27 mouse cellular contexts compared by ENCODE assay signal in genomic region chr15:67495001-67495658, GRCm38 (mm10).
DNase-seq lines count a peak whose midpoint lies in the region; ATAC-seq and TF ChIP-seq lines count a peak whose summit lies in the region.
"Had no signal": no experiment of that assay in that cellular context is flagged by ENCODE, and none has a peak within 500 bp of the region (broad histone marks: within the 10 kb centered on the region; RNA-seq: fewer than 3 reads in every experiment).

No protein-coding gene starts in this region.

- no peak overlapping the region for H3K9ac ChIP-seq in forebrain, postnatal 0 days
- H3K9ac ChIP-seq: embryonic facial prominence, embryonic 12.5 days; limb, embryonic 15.5 days; liver, embryonic 14.5 days had no signal

- TF ChIP-seq CTCF in forebrain, postnatal 0 days (IDR thresholded peaks at IDR 0.05; ENCODE audit: low read depth), result no peak

- ATAC-seq in frontal cortex, adult (ENCODE audit: low TSS enrichment), result peak; percentile 90
- peak; percentile 91 for ATAC-seq in forebrain, postnatal 0 days
- ATAC-seq: CD4-positive, CD25-positive, alpha-beta regulatory T cell, adult 4 months; intestine, embryonic 16.5 days had no signal

- H3K36me3 ChIP-seq in forebrain, postnatal 0 days (ENCODE audit: insufficient read depth), result no peaks in the 10 kb centered on the region
- H3K36me3 ChIP-seq: embryonic facial prominence, embryonic 12.5 days; limb, embryonic 10.5 days; limb, embryonic 15.5 days had no signal

- no peak overlapping the region for H3K27ac ChIP-seq in forebrain, postnatal 0 days (ENCODE audit: low read depth, low read length)
- H3K27ac ChIP-seq: embryonic facial prominence, embryonic 12.5 days; limb, embryonic 10.5 days; limb, embryonic 15.5 days; liver, embryonic 14.5 days; stomach, postnatal 0 days had no signal

- H3K4me1 ChIP-seq in forebrain, postnatal 0 days (ENCODE audit: insufficient read depth), result no peaks in the 10 kb centered on the region
- H3K4me1 ChIP-seq: embryonic facial prominence, embryonic 12.5 days; limb, embryonic 10.5 days; limb, embryonic 15.5 days had no signal

- no peak overlapping the region for H3K4me3 ChIP-seq in forebrain, postnatal 0 days (ENCODE audit: low read depth, low read length)
- H3K4me3 ChIP-seq: embryonic facial prominence, embryonic 12.5 days; limb, embryonic 10.5 days; limb, embryonic 15.5 days had no signal

- no peaks in the 10 kb centered on the region for H3K9me3 ChIP-seq in forebrain, postnatal 0 days (ENCODE audit: low read length)
- H3K9me3 ChIP-seq: embryonic facial prominence, embryonic 12.5 days; limb, embryonic 10.5 days; limb, embryonic 15.5 days had no signal

- 70% methylated on average over 7 of the region's 7 CpGs for WGBS in forebrain, postnatal 0 days

- H3K27me3 ChIP-seq in forebrain, postnatal 0 days (ENCODE audit: insufficient read depth, low read length), result no peaks in the 10 kb centered on the region
- H3K27me3 ChIP-seq: embryonic facial prominence, embryonic 12.5 days; limb, embryonic 15.5 days had no signal

- no peak overlapping the region for H3K4me2 ChIP-seq in forebrain, postnatal 0 days (ENCODE audit: low read depth)
- H3K4me2 ChIP-seq: embryonic facial prominence, embryonic 12.5 days; limb, embryonic 15.5 days had no signal

- no peak for DNase-seq in frontal cortex, postnatal 10 days (ENCODE audit: low spot score in 2 of 2)
- peak; percentile 8 for DNase-seq in right cerebral cortex, adult 18-20 months
- DNase-seq in right cerebral cortex, adult 2 months (ENCODE audit: low spot score in 2 of 2), result no peak
- DNase-seq in forebrain, postnatal 0 days, result peak; percentile 36
- DNase-seq in telencephalon, adult 2 months (ENCODE audit: low read depth, low spot score), result peak; percentile 23
- DNase-seq in urinary bladder, postnatal 14 days (ENCODE audit: low spot score), result no peak
- no peak for DNase-seq in embryo, embryonic 9.5 days (ENCODE audit: extremely low spot score)
- DNase-seq: adrenal gland, postnatal 25 days; cerebellum, adult 8-10 months; cerebellum, postnatal 25 days; gastrocnemius, postnatal 14 days; heart, postnatal 14 days; kidney, adult 8-10 months; kidney, postnatal 10 days; lung, adult 2 months; lung, postnatal 10 days; right cerebral cortex, postnatal 4 days; thymus, adult 2 months; thymus, postnatal 36 days had no signal

Comparison
In these comparisons a context has a peak if more than half of its experiments do, and no peak if none do; other contexts are left out.
1. DNase-seq: peak in right cerebral cortex, adult 18-20 months (single experiment), forebrain, postnatal 0 days (single experiment) and telencephalon, adult 2 months (single experiment); none in frontal cortex, postnatal 10 days (0 of 2), right cerebral cortex, adult 2 months (0 of 2), urinary bladder, postnatal 14 days (single experiment) and embryo, embryonic 9.5 days (single experiment).